Mouse (Mus musculus) thymus, adult 2 months (tissue): ENCODE data around the gene Phykpl.

ENCODE experiments used
- CTCF ChIP-seq: fragments of 200-500 bp; IDR thresholded peaks from 2 replicates; pipeline ENCODE4 v1.5.1; 2012; ENCODE audit warnings: mild to moderate bottlenecking, control low read depth, low read length, moderate library complexity, borderline replicate concordance; ENCODE audit not compliant: control insufficient read depth, poor library complexity, insufficient read depth; ENCODE audit errors: extremely low read depth
- POLR2A ChIP-seq: fragments of 200-500 bp; IDR thresholded peaks from 2 replicates; pipeline ENCODE4 v1.6.1; 2012; ENCODE audit warnings: mild to moderate bottlenecking, low read length, control low read depth, moderate library complexity; ENCODE audit not compliant: control insufficient read depth, poor library complexity, insufficient read depth; ENCODE audit errors: extremely low read depth

GRCm38 (mm10) chr11:51650691-51651515 is 66.3 kb downstream of the Phykpl start, which contains the start of the genes N4bp3 and D930048N14Rik:
- TF ChIP-seq CTCF = no peak; the same call in 1 of the 2 replicates
- no peak for TF ChIP-seq POLR2A
